Mouse (Mus musculus): Measurements from ENCODE around the gene Ms4a4a.
"Not testable (repeated sequence)": the region's sequence is repeated elsewhere in the genome, so short reads cannot be mapped to it uniquely, and the experiment has no call there.

Ms4a4a gene

DNA sequence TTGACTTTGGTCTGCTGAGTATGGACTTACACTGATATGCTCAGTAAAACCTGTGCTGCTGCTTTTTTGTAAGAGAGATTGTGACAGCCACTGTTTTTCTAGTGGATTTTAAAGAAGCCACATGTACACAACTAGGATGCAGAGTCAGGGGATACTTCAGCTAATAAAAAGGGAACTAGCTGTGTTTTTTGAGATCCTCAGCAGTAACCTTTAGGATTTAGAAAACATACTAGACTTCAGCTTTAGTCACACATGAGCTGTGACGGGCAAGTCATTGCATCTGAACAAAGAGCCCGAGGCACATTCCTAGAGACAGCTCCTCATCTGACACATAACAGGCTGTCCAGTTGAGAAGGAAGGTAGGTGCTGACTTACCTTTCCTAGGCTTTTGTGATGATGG is at the start of gene Ms4a4a:
Gene Ms4a4a (plus strand): TSS at position 251 of the 400 bp plus-strand sequence.
- DNase-seq (ENCODE audit: low spot score): no peak

DNA sequence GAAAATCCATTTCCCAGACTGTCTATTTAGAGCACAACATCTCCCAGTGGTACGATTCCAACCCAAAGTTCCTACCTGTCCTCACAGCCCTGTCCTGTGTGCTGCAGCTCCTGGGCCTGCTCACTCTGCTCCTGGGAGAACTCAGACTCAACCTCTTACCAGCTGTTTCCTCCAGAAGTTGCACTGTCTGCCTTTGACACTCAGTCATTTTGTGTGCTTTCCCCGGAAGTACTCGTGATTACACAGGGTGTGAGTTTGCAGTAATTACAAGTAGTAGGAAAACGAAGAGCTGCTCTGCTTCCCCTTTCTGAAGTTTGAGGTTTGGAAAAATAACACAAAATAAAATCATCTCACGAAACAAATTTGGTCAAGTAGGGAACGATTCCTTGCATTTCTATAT is 39.4 kb upstream of the Ms4a4a start, which contains the start of gene Ms4a7:
Gene Ms4a7 (minus strand): TSS at position 215 of the 400 bp plus-strand sequence.
- DNase-seq (ENCODE audit: low spot score): no peak

DNA sequence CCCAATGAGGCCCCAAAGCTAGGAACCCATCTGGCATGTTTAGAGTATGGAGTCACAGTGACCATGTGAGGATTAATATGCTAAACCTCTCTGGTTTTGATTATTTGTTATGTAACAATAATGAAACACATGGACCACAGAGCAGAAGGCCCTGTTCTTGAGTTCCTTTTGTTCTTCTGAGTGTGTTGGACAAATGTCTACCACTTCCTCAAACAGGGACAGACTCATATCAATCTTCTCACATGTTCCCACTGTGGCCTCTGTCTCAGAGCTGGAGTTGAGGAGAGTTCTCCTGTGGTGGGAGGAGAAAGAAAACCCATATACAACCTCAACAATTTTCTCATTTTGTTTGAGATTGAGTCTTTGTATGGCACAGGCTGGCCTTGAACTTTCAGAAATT is 32.2 kb upstream of the Ms4a4a start:
- DNase-seq (ENCODE audit: low spot score): no peak

DNA sequence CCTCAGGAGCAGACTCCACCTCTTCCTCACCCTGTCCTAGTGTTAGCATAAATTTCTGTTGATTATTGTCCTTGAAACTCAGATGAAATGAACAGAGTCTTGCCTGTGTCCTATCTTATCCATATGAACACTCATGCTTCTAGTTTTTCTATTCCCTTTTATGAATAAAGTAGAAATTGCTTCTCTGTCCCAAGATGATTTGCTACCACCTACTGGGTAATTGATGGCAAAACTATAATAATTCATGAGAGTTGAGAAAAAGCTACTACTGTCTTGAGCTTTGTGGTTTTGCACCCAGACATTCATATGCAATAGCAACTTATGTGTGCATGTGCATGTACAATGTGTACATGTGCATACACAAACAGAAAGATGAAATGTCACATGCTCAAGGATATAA is 31.3 kb upstream of the Ms4a4a start:
- DNase-seq (ENCODE audit: low spot score): no peak

DNA sequence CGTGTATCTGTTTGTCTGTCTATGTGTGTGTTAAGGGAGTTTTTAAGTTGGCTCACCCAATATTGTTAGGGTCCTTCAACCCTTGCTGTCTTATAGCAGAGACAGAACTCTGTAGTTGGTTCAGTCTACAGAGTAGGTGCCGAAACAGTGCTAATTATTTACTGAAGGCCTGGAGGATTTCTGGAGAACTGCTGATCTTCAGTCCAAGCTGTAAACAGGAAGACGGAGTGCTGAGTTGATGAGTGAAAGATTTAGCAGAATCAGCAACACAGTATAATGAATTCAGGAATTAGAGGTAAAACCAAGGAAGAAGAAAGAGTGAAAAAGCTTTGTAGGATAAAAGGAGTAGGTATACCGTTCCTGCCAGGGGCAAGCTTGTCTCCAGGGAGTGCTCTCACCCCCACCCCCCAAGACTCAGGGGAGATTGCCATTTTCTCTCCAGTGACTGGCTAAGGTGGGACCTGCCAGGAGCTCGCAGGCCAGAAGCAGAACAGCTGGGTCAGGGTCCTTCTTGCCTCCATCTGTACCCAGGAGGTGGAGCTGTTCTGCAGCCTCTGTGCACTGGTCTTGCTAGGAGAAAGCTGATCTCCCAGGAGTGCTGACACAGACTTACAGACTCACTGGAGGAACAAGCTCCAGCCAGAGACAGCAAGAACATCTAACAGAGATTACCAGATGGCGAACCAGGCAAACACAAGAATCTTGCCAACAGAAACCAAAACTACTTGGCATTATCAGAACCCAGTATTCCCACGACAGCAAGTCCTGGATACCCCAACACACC is 25.4 kb upstream of the Ms4a4a start:
- DNase-seq (ENCODE audit: low spot score): no peak

DNA sequence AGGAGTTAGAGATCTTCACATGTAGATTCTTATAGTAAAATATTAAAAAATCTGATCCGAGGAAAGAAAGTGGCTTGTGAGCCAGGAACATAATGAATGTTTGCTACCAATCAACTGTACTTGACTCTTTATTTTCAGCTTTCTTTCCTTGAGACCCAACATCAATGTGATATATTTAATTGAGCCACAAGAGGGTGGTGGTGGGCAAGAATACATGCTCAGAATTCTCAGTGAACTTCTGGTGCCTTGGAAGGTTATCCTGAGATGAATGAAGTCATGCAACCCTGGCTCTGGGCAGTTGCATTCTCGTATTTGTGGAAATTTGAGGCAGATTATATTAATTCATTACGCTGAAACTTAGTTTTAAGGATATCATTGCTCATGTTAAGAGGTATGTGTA is 23.4 kb upstream of the Ms4a4a start:
- no peak for DNase-seq (ENCODE audit: low spot score)

DNA sequence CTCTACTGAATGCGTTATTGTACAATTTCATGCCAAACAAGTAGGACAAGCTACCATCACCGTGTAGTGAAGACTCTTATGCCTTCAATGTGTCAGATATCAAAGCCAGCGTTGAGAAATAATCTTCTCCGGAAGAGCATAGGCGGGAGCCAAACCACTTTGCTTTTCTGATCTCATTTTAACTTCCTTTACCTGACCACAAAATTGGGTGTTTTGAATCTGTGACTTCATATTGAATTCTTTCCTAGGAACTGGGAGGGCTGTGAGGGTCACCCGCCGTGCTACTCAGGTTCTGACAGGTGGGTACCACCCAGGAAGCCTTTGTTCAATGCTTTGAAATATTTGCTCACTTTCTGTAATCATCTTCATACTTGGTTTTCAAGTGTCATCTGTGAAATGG is 19.6 kb upstream of the Ms4a4a start:
- no peak for DNase-seq (ENCODE audit: low spot score)

DNA sequence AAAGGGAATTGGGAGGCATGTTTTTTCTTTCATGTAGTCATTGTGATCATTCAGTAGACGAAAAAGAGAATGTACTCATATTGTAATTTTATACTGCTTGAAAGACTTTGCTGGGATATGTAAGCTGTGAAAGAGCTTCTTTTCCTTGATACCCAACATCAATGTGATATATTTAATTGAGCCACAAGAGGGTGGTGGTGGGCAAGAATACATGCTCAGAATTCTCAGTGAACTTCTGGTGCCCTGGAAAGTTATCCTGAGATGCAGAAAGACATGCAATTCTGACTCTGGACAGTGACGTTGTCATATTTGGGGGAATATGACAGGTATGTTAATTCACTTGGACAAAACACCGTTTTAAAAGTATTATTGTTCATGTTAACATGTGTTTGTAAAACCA is 15.2 kb upstream of the Ms4a4a start:
- no peak for DNase-seq (ENCODE audit: low spot score)

DNA sequence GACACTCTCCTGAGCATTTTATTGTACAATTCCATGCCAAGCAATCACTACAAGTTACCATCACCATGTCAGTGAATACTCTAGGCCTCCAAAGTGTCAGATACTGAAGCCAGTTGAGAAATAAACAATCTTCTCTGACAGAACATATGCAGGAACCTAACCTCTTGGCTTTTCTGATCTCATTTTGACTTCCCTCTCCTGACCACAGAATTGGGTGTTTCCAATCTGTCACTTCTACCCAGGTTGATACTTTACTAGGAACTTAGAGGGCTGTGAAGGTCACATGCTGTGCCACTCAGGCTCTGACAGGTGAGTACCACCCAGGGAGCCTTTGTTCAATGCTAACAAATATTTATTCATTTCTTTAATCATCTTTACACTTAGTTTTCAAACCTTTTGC is 13.3 kb upstream of the Ms4a4a start:
- no peak for DNase-seq (ENCODE audit: low spot score)

DNA sequence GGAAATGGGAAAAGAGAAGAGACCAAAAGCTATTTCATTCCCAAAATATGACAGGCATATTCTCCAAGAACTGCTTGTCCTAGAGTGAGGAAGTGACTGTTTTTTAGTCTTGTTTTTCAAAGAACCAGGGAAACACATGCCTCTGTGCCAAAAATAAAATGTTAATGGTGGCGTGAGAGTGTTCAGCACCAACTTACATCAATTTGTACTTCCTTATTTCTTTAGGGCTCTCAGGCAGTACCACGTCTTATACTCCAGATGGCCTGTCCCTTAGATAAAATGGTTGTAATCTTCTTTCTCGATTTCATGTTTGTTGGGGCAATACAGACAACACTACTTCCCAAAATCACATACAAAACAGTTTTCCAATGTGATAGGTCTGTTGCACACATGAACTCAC is 7.0 kb upstream of the Ms4a4a start:
- DNase-seq (ENCODE audit: low spot score): no peak

DNA sequence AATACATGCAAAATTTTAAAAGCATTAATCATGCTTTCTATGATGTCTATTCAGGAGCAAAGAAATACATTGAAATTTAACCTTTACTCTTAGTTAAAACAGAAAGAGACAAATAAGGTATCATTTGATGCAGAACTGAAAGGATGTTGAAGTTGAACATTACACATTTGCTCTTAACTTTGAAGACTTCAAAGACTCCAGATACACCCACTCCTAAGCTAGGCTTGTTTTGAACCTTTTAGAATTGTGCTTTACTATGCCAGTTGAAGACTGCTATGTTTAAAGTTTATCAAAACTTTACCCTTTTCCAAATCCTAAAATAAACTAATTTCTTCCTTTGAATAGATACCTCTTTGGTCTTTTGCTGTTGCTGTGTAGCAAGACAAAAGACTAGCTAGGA is 4.1 kb upstream of the Ms4a4a start:
- no peak for DNase-seq (ENCODE audit: low spot score)

DNA sequence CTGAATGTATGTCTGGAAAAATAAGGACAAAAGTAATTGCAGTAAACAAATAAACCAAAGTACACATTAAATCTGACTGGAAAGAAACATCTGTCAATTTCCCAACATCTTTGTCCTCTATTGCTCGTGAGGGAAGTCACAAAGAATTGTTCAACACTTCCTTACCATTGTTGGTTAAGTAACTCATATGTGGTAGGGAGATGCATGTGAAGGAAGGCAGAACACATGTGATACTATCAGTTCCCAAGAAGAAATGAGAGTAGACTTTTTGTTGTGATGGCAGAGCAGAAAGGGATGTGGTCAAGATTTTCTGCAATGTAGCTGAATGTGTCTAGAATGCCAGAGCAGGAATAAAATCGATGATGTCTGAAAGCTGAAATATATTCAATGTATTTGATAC is 1.1 kb downstream of the Ms4a4a start:
- DNase-seq (ENCODE audit: low spot score): no peak

DNA sequence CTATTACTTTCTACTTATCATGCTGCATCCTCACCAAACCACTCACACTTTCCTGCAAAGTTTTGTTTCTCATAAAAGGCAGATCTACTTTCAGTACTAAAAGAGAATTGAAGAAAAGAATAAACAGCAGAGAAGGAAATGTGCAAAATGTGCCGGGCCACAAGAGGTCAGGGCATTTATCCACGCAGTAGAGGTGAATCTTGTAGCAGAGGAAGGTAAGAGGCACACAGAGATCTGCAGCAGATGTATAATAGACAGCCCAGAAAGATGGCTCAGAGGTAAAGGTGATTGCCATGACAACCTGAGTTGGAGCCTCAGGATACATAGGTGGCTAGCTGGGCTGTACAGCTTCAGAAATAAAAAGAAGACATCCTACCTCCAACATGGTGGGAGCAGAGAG is 11.8 kb downstream of the Ms4a4a start:
- no peak for DNase-seq (ENCODE audit: low spot score)

DNA sequence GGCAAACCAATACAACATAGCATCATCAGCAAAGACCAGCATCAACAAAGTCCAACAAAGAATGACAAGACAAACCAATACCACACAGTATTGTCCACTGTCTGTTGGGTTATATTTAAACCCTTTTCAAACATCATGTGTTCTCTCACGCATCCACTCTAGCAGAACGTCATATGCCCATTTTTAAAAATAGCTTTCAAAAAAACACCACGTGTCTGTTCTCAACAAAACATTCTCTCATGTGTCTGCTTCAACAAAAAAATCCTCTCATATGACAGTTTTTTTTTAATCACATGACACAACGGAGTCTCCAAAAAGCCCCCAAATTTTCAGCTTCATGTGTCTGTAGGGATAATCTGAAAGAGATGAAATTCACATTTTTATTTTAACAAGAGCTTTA is 12.4 kb downstream of the Ms4a4a start:
- DNase-seq (ENCODE audit: low spot score): no peak

DNA sequence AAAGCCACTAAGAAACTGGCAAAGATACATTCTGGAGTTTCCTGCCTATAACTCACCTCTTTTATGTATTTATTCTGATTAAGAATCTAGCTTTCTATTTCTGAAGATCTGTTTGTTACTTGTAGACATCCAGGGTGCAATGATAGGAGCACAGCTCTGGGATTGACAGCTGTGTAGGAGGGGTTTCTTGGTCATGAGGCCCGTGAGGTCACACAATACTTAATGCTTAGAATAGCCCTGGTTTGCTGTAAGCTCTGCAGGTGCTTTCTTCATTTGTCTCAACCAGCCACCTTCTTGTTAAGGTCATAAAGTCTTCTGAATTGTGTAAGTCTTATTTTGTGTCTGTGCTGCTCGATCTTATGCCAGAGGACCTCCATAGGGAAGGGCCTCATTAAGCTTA is 13.6 kb downstream of the Ms4a4a start:
- DNase-seq (ENCODE audit: low spot score): no peak

DNA sequence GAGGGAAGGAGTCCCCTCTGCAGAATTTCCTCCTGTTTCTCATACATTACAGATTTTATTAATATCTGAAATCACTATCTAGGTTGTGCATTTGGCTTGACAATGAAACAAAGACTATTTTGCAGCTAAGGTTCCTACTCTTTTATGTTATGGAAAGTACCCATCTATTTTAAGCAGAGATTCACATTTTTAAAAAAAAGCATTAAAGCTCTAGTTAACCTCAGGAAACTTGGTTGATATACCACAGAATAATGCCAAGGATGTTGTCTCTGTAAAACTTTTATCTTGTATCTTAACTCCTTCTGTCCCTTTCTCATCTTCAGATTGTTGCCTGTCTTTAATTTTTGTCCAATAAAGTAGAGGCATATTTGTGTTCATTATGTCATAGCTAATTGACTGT is 20.4 kb downstream of the Ms4a4a start:
- no peak for DNase-seq (ENCODE audit: low spot score)

DNA sequence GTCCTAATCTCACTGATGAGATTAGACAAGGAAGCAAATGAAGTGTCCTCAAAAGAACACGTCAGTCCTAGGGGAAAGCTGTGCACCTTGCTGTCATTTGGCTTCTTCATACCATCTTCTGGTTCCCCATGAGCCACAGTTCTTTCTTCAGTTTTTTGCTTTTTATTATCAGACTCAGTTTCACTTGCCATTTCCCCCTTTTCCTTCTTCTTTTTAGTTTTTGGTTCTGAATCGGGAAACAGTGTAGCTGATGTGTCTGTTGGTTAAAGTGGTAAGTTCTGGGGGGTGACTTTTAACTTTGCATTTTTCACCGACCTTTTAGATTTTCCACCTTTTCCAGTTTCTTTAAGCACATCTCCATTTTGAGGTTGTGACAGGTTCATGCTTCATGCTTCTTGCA is 29.2 kb downstream of the Ms4a4a start, which contains the start of gene Ms4a4c:
Gene Ms4a4c (plus strand): TSS at position 244 of the 400 bp plus-strand sequence.
- no peak for DNase-seq (ENCODE audit: low spot score)

DNA sequence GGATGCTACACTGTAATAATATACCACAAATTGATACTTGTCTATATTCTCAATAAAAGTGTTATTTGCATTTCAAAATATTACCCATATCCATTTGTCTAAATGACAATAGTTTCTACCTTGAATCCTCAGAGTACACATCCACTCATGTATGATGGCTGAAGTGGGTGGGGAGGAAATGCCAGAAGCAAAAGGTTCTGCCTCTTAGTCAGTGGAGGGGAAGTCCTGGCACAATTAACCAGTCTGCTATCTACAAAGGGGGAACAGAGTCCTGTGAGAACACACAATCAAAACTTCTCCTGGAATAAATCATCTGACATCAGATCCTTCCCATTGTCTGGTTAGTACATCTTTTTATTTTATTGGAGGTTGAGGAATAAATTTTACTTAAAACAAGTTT is 32.1 kb downstream of the Ms4a4a start:
- no peak for DNase-seq (ENCODE audit: low spot score)

DNA sequence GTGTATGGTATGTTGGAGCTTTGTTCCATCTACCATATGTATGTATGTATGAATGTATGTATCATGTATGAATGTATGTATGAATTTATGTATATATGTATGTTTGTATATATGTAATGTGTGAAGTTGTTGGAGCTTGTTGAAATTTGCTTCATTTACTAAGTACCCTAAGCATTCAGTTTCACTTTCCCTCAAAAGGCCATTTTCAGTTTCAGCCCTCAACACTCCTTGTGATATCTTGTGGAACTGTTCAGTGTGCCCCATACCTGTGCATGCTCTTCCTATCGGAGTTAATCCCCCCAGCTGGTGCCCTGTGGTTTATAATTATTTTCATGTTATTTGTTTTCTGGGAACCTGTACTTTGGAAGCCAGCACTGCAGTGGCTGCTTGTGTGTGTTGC is 33.3 kb downstream of the Ms4a4a start:
- no peak for DNase-seq (ENCODE audit: low spot score)

DNA sequence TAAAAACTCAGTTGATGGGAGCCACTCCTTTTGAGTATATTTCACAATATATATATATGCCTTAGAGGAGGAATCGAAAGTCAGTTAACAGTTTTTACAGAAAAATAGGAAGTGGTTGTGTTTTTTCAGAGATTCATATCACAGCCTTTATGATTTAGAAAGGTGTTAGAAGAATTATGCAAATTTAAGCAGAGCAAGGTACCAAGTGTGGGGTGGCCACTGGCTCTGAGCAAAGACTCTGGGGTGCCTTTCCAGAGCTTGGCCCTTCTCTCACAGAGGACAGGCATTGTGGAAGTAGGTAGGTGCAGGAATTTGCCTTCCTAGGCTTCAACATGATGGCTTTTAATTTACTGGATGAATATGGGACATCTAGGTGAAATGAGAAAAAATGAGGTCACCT is 36.3 kb downstream of the Ms4a4a start:
- no peak for DNase-seq (ENCODE audit: low spot score)

DNA sequence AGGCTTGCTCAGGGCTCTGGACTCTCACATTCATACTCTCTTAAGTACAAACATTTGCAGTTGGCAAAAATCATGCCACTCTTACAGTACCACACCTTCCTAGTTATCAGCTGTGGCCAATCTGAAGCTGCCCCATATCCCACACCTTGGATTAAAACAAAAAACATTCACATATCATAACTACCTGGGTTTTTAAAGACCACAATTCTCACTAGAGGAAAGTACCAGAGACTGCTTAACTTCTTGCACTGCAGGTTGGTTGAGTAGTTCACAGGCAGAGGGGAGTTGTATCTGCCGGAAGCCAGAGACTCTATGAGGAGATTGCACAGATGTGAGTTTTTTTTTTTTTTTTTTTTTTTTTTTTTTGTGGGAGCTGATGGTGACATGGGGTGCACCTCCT is 38.8 kb downstream of the Ms4a4a start:
- no peak for DNase-seq (ENCODE audit: low spot score)

DNA sequence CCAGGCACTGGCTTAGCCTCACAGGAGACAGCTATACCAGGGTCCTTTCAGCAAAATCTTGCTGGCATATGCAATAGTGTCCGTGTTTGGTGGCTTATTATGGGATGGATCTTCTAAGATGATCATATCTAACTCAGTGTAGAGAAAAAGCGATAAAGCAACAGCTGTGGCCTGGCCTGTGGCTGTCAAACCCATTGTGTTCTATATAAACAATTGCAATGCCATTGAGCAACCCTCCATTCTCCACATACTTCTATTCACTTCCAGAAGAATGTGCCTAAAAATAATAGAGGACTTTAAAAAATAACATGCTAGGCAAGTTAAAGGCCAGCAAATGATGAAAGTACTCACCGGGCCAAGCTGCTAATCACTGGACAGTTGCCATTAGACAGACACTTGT is 40.3 kb downstream of the Ms4a4a start:
- DNase-seq (ENCODE audit: low spot score): no peak

DNA sequence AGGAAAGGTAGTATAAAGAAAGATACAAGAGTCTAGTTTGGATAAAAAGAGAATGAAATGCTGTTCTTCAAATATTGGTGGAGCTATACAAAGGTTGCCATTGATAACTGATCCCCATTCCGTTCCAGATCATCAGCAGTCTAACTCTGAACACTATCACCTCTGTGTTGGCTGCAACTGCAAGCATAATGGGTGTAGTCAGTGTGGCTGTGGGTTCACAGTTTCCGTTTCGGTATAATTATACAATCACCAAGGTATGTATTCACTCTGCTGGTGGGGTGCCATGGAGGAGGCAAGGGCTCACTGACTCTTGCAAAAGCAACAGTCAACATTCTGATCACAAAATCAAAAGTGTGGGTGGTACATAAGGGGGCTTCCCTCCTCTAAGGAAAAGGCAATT is 43.5 kb downstream of the Ms4a4a start:
- DNase-seq (ENCODE audit: low spot score): not testable (repeated sequence)

DNA sequence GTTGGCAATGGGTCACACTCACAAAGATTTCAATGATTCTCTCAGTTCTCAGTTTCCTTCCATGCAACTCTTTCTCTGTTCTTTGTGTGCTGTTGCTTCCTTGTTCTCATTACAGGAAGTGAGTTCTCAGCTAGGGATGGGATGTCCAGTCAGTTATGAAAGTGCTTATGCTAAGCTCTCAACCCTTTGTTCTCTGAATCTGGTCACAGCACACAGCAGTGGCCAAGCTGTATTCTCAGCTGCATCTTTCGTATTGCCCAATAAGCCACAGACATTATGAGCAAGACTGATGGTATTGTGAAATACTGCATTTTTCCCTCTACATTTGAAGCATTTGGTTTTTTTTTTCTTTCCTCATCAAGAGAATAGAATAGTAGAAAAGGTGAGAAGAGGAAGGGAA is 55.9 kb downstream of the Ms4a4a start:
- not testable (repeated sequence) for DNase-seq (ENCODE audit: low spot score)
